Mouse (Mus musculus): ENCODE measurements around the gene B130006D01Rik. TPM values are rescaled to one million over a fixed set of nuclear protein-coding genes. Genes with fewer than 3 reads are reported as not detected.
"Not testable (repeated sequence)": the region's sequence is repeated elsewhere in the genome, so short reads cannot be mapped to it uniquely, and the experiment has no call there.

B130006D01Rik gene
- polyA plus RNA-seq, 1 experiment = 0.02 TPM

DNA sequence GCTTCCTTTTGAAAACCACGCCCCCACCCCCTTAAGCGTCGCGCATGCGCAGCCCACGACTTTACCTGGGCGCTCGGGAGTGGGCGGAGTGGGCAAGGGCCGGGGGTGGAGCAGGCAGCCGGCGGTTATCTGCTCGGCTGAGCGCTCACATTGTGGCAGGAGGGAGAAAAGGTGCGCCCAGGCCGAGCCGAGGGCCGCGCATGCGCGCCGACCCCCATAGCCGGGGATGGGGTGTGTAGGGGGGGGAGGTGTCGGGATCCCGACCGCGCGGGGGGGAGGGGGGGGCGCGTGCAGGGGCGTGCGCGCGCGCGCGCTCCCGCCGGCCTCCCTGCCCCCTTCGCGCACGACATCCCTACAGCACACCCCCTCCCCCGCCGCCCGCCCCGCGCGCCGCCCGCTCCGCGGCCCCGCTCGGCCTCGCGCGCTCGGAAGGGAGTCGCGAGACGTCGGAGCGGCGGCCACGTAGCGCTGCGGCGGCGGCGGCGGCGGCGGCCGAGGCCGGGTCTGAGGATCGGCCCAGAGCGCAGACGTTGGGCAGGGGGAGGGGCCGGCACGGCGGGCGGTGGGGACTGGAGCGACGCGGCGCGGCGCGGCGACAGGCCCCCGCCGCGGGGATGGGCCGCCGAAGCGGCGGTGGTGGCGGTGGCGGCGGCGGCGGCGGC, 10.7 kb upstream of the B130006D01Rik start, which contains the start of gene Zfp652:
Gene Zfp652 (plus strand): TSS at position 111 of the 662 bp plus-strand sequence.
- WGBS = under 1% methylated on average over 61 of the region's 103 CpGs
- DNase-seq (ENCODE audit: low read depth, low spot score) = peak; percentile 79

DNA sequence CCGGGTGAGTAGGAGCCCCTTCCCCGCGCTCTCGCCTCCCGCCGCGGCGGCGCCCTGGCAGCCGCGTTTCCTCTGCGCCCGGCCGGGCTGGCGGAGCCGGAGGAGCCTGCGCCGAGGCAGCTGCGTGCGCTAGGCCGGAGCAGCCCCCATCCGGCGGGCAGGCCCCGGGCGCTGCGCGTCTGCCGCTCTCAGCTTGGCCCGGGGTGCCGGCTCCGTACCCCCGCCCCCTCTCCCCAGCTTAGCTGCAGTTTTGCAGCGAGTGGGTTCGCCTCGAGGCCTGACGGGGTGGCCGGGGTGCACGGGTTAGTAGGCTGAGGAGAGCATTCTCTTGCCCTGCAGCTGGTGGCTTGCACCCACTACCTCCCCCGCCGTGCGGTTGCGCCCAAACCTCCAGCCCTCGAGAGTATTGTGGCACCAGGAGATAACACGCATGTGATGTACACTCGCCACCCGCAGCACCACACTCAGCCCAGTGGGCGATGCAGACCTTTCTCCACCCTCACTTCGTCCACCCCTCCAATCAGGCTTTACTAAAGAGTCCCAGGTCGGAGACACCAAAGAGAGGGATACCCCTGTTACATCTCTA, 10.1 kb upstream of the B130006D01Rik start:
- WGBS = under 1% methylated on average over 48 of the region's 49 CpGs
- no peak for DNase-seq (ENCODE audit: low read depth, low spot score)

DNA sequence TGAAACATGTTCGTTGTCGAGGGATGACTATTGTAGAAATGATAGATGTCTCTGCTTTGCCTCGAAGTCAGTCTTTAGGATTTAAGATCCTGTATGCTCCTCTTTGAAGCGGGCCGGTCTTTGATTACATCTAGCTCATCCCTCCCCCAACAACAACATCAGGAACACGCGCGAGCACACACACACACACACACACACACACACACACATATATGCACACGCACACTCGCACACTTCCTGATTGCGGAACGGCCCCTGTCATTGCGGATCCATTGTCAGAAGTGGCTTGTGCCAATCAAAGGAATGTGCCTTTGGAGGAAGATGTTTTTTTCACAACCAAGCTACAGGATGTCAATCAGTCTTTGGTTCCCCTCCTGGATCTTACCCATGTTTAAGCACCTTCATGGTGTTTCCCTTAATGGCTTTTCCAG, 9.6 kb upstream of the B130006D01Rik start:
- WGBS = 1% methylated on average over 13 of the region's 13 CpGs
- no peak for DNase-seq (ENCODE audit: low read depth, low spot score)

DNA sequence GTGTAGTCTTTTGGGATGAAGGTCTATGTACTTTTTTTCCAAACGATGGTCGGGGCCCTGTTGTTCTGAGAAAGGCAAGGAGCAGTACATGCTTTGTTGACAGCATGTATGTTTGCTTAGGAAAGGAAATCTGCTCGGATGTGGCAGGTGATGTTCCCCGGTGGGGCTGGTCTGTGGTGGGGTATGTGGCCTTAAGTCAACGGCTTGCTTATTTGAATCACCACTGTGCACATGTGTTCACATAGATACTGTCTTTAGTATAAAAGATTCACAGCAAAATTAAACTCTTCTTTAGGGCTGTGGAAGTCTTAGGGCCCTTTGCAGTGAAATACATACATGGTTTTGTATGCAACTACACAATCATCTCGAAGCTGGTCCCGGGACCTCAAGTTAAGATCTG, 9.0 kb upstream of the B130006D01Rik start:
- 5% methylated on average over 7 of the region's 7 CpGs for WGBS
- DNase-seq (ENCODE audit: low read depth, low spot score) = no peak

DNA sequence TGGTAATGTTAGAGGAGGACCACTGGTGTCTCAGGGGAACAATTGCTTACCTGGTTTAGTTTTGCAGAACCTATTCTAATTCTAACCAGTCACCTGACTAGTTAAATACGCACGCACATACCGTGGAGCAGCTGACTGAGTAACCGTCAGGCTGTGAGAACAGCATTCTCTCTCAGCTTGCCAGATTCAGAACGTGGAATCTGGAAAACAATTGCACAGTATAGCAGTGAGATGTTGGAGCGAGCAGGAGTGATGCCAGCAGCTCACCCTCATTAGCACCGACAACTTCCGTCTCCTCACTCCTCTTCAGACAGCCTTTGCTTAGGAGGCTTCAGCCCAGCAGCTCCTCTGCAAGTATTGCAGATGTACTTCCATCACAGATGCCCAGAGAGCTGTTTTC, 7.3 kb upstream of the B130006D01Rik start:
- no peak for DNase-seq (ENCODE audit: low read depth, low spot score)
- 50% methylated on average over 8 of the region's 8 CpGs for WGBS

DNA sequence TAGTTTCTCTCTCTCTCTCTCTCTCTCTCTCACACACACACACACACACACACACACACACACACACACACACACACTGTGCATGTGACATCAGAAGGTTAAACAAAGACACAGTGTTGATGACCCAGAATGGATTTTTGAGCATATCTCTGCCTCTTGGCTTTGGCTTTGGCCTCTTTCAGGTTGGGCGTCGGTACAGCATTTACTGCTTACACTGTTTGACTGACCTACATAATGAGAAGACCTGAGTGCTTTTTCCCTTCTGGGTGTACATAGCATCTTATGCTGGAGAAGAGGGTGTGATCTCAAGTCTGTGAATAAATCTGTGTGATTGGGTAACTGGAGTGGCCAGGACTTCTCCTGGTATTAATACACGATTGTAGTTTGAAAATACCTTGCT, 4.0 kb upstream of the B130006D01Rik start:
- 43% methylated on average over 3 of the region's 3 CpGs for WGBS
- DNase-seq (ENCODE audit: low read depth, low spot score) = no peak

DNA sequence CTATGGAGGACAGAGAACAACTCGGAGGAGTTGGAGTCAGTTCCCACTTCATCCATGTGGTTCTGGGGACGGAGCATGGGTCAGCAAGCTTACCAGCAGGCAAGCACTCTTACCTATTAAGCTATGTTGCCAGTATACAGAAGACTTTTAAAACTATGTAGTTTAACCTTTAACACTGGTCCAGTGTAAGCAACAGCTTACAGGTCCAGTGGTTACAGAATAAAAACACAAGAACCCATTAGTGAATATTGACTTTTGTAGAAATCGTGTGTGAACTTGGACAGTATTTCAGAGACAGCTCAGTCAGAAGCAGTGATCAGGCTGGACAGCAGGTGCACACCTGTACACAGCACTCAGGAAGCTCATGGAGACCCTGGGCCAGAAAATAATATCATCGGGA, 1.1 kb downstream of the B130006D01Rik start:
- 85% methylated on average over 4 of the region's 4 CpGs for WGBS
- no peak for DNase-seq (ENCODE audit: low read depth, low spot score)

DNA sequence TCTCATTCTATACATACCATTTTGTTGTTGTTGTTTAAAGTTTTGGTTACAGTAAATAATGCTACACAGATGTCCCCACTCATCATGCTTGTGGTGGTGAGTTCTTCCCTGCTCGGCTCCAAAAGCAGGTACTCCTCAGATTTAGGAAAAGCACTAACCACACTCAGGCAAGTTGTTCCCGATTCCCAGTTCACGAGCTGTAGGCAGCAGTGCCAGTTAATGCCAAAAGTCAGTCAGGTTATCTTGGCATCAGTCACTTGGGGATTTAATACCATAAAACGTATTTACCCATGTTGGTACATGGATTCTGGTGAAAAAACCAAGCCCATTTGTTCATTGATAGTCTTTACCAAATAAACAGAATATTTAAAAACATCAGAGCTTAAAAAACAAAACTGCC, 2.8 kb downstream of the B130006D01Rik start:
- 39% methylated on average over 4 of the region's 4 CpGs for WGBS
- no peak for DNase-seq (ENCODE audit: low read depth, low spot score)

DNA sequence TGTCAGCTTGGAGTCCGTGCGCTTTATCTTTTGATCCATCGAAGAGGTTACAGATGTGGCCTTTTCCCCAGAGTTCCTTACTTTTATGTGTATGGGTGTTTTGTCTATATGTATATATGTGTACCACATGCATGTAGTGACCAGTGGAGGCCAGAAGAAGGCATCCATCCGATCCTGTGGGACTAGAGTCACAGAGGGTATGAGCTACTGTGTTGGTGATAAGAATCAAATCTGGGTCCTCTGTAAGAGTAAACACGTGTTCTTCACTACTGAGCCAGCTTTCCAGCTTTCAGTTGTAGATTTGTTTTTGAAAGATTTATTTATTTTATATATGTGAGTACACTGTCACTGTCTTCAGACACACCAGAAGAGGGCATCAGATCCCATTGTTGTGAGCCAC, 4.6 kb downstream of the B130006D01Rik start:
- DNase-seq (ENCODE audit: low read depth, low spot score) = no peak
- WGBS = 81% methylated on average over 5 of the region's 5 CpGs

DNA sequence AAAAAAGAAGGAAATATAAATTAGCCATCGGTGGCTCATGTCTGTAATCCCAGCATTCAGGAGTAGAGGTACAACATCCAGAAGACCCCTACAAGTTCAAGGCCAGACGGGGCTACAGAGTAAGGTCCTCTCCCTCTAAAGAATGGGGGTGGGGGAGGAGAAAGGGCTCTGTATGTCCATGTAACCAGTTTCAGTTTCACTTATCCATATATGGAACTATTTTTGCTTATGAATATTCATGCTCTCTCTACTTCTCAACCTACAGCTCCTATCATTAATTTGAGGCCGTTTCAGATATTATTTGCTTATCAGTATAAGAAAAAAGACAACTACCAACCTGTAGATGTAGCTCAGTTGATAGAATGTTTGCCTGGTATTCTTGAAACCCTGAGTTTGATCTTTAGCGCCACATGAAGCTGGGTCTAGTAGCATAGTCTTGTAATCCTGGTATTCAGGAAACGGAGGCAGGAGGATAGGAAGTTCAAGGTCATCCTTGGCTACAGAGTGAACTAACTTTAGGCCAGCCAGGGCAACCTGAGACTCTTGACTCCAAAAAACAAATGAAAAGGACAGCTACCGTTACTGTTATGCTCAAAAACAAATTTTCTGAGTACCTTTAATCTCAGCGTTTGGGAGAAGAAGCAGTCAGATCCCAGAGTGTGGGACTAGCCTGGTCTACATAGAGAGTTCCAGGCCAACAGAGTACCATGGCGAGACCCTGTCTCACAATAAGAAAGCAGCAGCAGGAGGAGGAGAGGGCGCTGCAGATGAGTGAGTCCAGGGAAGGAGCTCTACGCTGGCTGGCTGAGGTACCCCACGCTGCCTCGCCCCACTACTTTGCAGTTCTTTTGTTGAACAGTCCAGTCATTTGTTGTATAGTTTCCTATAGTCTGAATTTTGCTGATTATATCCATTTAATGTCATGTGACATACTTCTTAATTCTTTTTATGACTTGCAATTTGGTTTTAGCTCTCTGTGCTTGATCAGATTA, 5.8 kb downstream of the B130006D01Rik start:
- WGBS = 75% methylated on average over 12 of the region's 12 CpGs
- DNase-seq (ENCODE audit: low read depth, low spot score) = no peak

DNA sequence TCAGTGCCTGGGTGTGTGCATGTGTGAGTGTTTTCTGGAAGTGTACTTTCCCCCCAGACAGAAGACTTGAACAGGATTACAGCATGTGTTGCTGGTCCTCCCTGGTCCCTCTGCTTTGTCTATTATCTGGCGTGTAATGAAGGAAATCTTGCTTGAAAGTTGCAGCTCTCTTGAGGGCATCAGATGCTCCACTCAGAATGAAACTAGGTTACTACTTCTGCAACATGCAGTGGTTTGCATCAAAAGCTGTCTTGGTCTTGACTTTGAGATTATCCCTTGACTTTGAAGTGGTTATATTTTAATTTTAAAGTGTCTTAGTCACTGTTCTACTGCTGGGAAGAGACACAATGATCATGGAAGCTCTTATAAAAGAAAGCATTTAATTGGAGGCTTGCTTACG, 11.1 kb downstream of the B130006D01Rik start:
- WGBS = 91% methylated on average over 2 of the region's 2 CpGs
- no peak for DNase-seq (ENCODE audit: low read depth, low spot score)

DNA sequence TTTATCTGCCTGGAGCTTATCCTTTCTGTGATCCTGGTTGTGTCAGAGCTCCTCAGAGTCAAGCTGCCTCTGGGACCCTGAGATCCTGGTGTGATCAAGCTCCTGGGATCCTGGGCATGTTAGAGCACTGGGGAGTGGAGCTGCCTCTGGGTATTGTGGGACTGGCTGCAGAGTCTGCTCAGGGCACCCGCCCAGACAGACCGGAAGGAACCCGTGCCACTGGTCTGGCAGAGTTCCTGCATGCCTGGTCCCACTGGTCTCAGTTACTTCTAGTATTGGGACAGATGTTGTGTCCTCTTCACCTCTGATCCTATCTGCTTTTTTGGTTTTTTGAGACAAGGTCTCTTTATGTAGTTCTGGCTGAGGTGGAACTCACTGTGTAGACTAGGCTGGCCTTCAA, 14.4 kb downstream of the B130006D01Rik start:
- 14% methylated on average over 3 of the region's 3 CpGs for WGBS

DNA sequence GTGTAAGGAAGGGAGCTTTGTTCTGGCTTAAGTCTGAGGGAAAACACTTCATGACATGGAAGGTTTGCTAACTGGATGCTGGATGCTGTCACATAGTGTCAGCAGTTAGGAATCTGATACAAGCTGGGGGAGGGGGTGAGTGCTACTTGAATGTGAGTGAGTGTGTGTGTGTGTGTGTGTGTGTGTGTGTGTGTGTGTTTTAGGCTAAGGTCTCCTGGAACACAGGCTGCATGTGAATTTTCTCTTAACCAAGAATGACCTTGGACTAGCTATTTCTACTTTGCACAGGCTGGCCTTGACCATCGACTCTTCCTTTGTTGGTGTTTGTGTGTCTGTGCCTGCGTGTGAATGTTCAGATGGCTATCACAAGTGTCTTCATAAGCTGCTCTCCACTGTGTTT, 21.1 kb downstream of the B130006D01Rik start:
- 83% methylated on average over 2 of the region's 2 CpGs for WGBS

More for the DNA sequence above, 14.4 kb downstream of the B130006D01Rik start:
- DNase-seq (ENCODE audit: low read depth, low spot score) = no peak

DNA sequence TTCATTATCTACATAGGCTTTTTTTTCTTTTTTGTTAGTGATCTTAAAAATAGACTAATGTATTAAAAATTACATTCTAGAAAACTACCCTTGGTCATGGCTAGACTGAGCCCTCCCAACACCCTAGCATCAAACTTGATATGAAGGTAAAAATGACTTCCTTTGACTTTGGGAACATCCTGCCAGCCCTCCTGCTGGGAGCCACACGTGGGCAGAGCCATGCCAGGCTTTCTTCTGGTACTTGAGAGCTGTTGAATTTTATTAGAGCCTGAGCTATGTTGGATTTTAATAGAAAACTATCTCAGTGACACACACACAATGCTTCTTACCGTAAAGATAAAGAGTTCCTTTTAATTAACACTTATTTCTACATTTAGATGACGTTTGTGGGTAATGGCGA, 23.4 kb downstream of the B130006D01Rik start:
- no peak for DNase-seq (ENCODE audit: low read depth, low spot score)
- WGBS = 83% methylated on average over 4 of the region's 4 CpGs

More for the DNA sequence above, 21.1 kb downstream of the B130006D01Rik start:
- DNase-seq (ENCODE audit: low read depth, low spot score) = no peak

DNA sequence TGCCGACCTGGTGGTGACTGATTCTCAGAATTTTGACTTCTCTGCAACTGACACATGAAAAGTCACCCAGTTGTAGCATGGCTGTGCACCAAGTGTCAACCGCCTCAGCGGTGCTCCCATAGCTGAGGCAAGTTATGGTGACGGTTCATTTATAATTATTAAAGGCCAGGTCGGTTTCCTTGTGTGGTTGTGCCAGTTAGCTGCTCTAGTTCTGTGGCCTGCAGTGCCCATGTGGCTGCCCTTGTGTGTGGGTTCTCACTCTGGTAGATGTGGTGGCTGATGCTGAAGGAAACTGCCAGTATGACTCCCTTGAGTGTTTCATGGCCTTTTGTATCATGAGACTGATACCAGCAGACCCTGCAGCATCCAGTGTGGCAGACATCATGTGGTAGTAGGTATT, 24.9 kb downstream of the B130006D01Rik start:
- 87% methylated on average over 5 of the region's 5 CpGs for WGBS
- DNase-seq (ENCODE audit: low read depth, low spot score) = no peak

DNA sequence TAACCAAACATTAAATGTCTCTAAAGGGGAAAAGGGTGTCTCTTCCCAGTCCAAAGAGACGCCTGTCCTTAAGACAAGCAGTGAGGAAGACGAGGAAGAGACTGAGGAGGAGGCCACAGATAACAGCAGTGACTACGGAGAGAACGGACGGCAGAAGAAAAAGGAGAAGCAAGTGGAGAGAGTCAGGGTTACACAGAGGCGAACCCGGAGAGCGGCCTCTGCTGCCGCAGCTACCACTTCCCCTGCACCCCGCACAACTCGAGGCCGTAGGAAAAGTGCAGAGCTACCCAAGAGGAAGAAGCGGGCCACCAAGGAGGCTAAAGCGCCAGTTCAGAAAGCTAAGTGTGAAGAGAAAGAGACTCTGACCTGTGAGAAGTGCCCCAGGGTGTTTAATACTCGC, 26.2 kb downstream of the B130006D01Rik start:
- WGBS = 80% methylated on average over 15 of the region's 15 CpGs
- DNase-seq (ENCODE audit: low read depth, low spot score) = no peak

DNA sequence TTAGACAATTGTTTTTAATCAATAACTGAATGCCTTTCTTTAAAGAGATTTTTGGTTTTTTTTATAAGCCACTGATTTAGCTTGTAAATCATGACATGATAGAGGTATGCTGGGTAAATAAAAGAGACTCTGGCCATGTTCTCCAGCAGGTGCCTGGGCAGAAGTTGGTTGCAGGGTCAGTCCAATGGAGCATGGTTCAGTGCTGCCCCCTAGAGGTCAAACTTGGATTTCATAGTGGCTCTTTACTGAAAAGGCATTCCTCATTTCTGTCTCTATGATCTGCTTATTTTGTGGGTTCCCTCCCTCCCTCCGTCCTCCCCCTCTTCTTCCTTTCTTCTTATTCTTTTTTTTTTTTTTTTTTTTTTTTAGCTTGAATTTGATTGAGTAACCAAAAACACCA, 27.6 kb downstream of the B130006D01Rik start:
- WGBS = 8% methylated on average over 1 of the region's 1 CpGs
- DNase-seq (ENCODE audit: low read depth, low spot score) = peak; percentile 45

DNA sequence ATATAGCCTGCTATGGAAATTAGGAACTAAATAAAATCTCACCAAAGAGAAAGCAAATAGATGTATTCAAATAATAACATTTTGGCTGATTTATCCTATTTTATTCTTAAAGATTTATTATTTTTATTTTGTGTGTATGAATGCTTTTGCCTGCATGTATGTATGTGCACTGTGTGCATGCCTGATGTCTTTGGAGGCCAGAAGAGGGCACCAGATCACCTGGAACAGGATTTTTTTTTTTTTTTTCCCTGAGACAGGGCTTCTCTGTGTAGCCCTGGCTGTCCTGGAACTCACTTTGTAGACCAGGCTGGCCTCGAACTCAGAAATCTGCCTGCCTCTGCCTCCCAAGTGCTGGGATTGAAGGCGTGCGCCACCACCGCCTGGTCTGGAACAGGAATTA, 31.8 kb downstream of the B130006D01Rik start:
- DNase-seq (ENCODE audit: low read depth, low spot score) = not testable (repeated sequence)
- 98% methylated on average over 4 of the region's 4 CpGs for WGBS

DNA sequence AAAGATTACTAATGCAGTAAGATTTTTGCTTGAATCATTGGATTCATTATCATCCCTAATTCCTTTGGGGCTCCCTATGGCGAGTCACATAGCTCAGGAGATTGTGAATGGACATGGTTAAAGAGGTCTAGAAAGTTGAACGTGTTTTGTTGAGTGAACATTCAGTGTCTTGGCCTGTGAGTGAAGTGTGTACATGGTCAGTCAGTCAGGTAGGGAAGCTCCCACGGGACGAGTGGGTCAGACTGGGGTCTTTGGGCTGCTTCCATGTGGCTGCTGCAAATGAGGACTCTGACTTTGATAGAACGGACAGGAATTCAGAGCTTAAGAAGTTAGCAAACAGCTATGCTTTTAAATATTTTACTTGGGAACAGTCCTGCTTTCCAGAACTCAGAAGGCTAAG, 37.1 kb downstream of the B130006D01Rik start:
- 94% methylated on average over 5 of the region's 5 CpGs for WGBS
- no peak for DNase-seq (ENCODE audit: low read depth, low spot score)

DNA sequence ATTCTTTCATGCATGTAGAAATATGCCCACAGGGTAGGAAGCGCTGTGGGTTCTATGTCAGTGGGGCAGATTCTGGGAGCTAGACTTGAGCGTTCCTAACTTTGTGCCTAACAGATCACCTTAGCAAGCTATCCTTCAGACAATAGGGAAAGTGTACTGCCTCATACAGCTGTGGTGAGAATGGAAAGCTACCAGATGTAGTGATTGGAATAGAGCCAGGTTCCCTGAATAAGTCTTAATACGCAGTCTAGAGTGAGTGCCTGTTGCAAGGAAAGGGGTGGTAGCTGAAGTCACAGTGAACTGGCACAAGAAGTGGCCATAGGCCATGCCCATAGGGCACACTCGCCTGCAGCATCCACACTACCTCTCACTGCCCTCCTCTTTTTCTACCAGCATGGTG, 39.6 kb downstream of the B130006D01Rik start:
- no peak for DNase-seq (ENCODE audit: low read depth, low spot score)

More for the DNA sequence above, 39.6 kb downstream of the B130006D01Rik start:
- 93% methylated on average over 4 of the region's 4 CpGs for WGBS

Measured in large intestine, adult 2 months (tissue).